Mouse (Mus musculus) neural tube, embryonic 12.5 days (tissue): ENCODE measurements around the gene Zdhhc24. TPM values are rescaled to one million over a fixed set of nuclear protein-coding genes. Genes with fewer than 3 reads are reported as not detected.
A peak's percentile ranks its signal among the peaks of the same experiment; 100 is the strongest.

Experiments
- ATAC-seq: fragments of 200-750 bp; cut with Nextera tagmentation; 2 replicates; pipeline ENCODE4 v1.8.0; 2017; ENCODE audit warnings: low read depth, mild to moderate bottlenecking, moderate TSS enrichment, moderate library complexity; ENCODE audit not compliant: low FRiP score
- H3K27ac ChIP-seq: fragments of 300-500 bp; sonication (generic); 2 replicates; pipeline ENCODE4 v1.5.1; 2016
- H3K27me3 ChIP-seq: fragments of 300-500 bp; sonication (generic); replicated peaks from 2 replicates; pipeline ENCODE4 v1.6.1; 2016; ENCODE audit warnings: mild to moderate bottlenecking
- H3K36me3 ChIP-seq: fragments of 300-500 bp; sonication (generic); 2 replicates; pipeline ENCODE4 v1.6.1; 2016; ENCODE audit warnings: mild to moderate bottlenecking
- H3K4me1 ChIP-seq: fragments of 300-500 bp; sonication (generic); 2 replicates; pipeline ENCODE4 v1.6.1; 2016
- H3K4me2 ChIP-seq: fragments of 300-500 bp; sonication (generic); replicated peaks from 2 replicates; pipeline ENCODE4 v1.6.1; 2016; ENCODE audit warnings: mild to moderate bottlenecking
- H3K4me3 ChIP-seq: fragments of 300-500 bp; sonication (generic); 2 replicates; pipeline ENCODE4 v1.5.1; 2016
- H3K9ac ChIP-seq: fragments of 300-500 bp; sonication (generic); 2 replicates; pipeline ENCODE4 v1.6.1; 2016; ENCODE audit warnings: mild to moderate bottlenecking
- H3K9me3 ChIP-seq: fragments of 300-500 bp; sonication (generic); 2 replicates; pipeline ENCODE4 v1.6.1; 2016; ENCODE audit warnings: mild to moderate bottlenecking
- WGBS: fragments of 180-500 bp; shearing (Covaris S2); methylation state at CpG from one replicate; pipeline ENCODE4 v1.1.7; 2016; 5-methylcytosine and 5-hydroxymethylcytosine counted together
- polyA plus RNA-seq: library from polyadenylated mRNA; unstranded; fragments of >200 nt; fragmentation: Nextera tagmentation; extraction: Ambion mirVana; gene quantifications from 2 replicates; pipeline ENCODE4 v1.2.1, GENCODE M21; 2016

Gene Zdhhc24
- polyA plus RNA-seq, 1 experiment from 2014 or later: 21.4 TPM

- no peak for ATAC-seq
- Histone ChIP-seq H3K4me3 (no peak overlapping the region), H3K9ac (no peak overlapping the region), H3K27ac (no peak overlapping the region), H3K9me3 (no peaks in the 10 kb centered on the region), H3K4me2 (no peak overlapping the region), H3K27me3 (no peaks in the 10 kb centered on the region), H3K4me1 (peaks cover 12% of the 10 kb centered on the region), H3K36me3 (peaks cover 57% of the 10 kb centered on the region)
- WGBS: 96% methylated on average over 11 of the region's 11 CpGs
Observed at GRCm38 (mm10) chr19:4925121-4925860, 46.8 kb downstream of the Zdhhc24 start.

GRCm38 (mm10) chr19:4927904-4928531 lies 49.5 kb downstream of the Zdhhc24 start, which contains the start of gene Dpp3:
Gene Dpp3, minus strand, starts transcription at chr19:4928287.
- no peaks in the 10 kb centered on the region for H3K9me3 ChIP-seq
- peaks cover 43% of the 10 kb centered on the region for H3K36me3 ChIP-seq
- H3K4me1 ChIP-seq: peaks cover 12% of the 10 kb centered on the region
- ATAC-seq: peak; percentile 97
- peak within 1 kb of the TSS; percentile 63 for H3K4me2 ChIP-seq
- under 1% methylated on average over 32 of the region's 32 CpGs for WGBS
- H3K27ac ChIP-seq: peak within 1 kb of the TSS; percentile 47
- H3K27me3 ChIP-seq: no peaks in the 10 kb centered on the region
- peak within 1 kb of the TSS; percentile 62 for H3K9ac ChIP-seq
- peak within 1 kb of the TSS; percentile 53 for H3K4me3 ChIP-seq

GRCm38 (mm10) chr19:4928781-4929180 lies 50.3 kb downstream of the Zdhhc24 start:
- no peak; the same call in 1 of the 2 replicates for ATAC-seq

More at GRCm38 (mm10) chr19:4928781-4929180, 50.3 kb downstream of the Zdhhc24 start:
- H3K36me3 ChIP-seq: peaks cover 35% of the 10 kb centered on the region
- H3K4me2 ChIP-seq: peak overlapping the region; percentile 63
- peaks cover 12% of the 10 kb centered on the region for H3K4me1 ChIP-seq
- peak overlapping the region; percentile 62 for H3K9ac ChIP-seq
- no peaks in the 10 kb centered on the region for H3K27me3 ChIP-seq
- H3K4me3 ChIP-seq: peak overlapping the region; percentile 53
- peak overlapping the region; percentile 47; the same call in 1 of the 2 replicates for H3K27ac ChIP-seq
- no peaks in the 10 kb centered on the region for H3K9me3 ChIP-seq
- 54% methylated on average over 5 of the region's 5 CpGs for WGBS

Other genes starting within 250 kb of the Zdhhc24 start
- 3.8 and 5.9 TPM in 2 replicates for gene Gm960, start 180.0 kb upstream of the Zdhhc24 start, polyA plus RNA-seq
- gene Sptbn2, start 167.5 kb upstream of the Zdhhc24 start, polyA plus RNA-seq: 39.5 and 41.8 TPM in 2 replicates
- gene Rbm4b, start 122.2 kb upstream of the Zdhhc24 start, polyA plus RNA-seq: 157 and 164 TPM in 2 replicates
- 102 and 106 TPM in 2 replicates for gene Rbm4, start 84.8 kb upstream of the Zdhhc24 start, polyA plus RNA-seq
- gene Gm21992, start 67.1 kb upstream of the Zdhhc24 start, polyA plus RNA-seq: 28.1 and 34.7 TPM in 2 replicates
- 96.3 and 97.1 TPM in 2 replicates for gene Rbm14, start 67.0 kb upstream of the Zdhhc24 start, polyA plus RNA-seq
- 42.3 and 44.1 TPM in 2 replicates for gene Ccs, start 39.3 kb upstream of the Zdhhc24 start, polyA plus RNA-seq
- gene Ccdc87, start 39.3 kb upstream of the Zdhhc24 start, polyA plus RNA-seq: 0.14 and 0.26 TPM in 2 replicates
- 59.0 and 61.8 TPM in 2 replicates for gene Ctsf, start 23.5 kb upstream of the Zdhhc24 start, polyA plus RNA-seq
- gene Actn3, start 759 bp upstream of the Zdhhc24 start, polyA plus RNA-seq: 3.3 TPM in 2 replicates
- gene Bbs1, start 28.0 kb downstream of the Zdhhc24 start, polyA plus RNA-seq: 8.1 and 10.5 TPM in 2 replicates
- 167 and 171 TPM in 2 replicates for gene Dpp3, start 49.6 kb downstream of the Zdhhc24 start, polyA plus RNA-seq
- 4.9 and 6.5 TPM in 2 replicates for gene Peli3, start 64.5 kb downstream of the Zdhhc24 start, polyA plus RNA-seq
- gene Mrpl11, start 83.5 kb downstream of the Zdhhc24 start, polyA plus RNA-seq: 126 and 132 TPM in 2 replicates
- 0.06 and 0.08 TPM in 2 replicates for gene Npas4, start 111.6 kb downstream of the Zdhhc24 start, polyA plus RNA-seq
- 6.1 and 6.2 TPM in 2 replicates for gene Slc29a2, start 145.2 kb downstream of the Zdhhc24 start, polyA plus RNA-seq
- gene B4gat1, start 160.2 kb downstream of the Zdhhc24 start, polyA plus RNA-seq: 48.2 and 50.0 TPM in 2 replicates
- gene AC124502.3, start 160.2 kb downstream of the Zdhhc24 start, polyA plus RNA-seq: 2.4 and 3.4 TPM in 2 replicates
- gene Brms1, start 162.7 kb downstream of the Zdhhc24 start, polyA plus RNA-seq: 58.7 TPM in 2 replicates
- 2.0 and 2.5 TPM in 2 replicates for gene Rin1, start 171.8 kb downstream of the Zdhhc24 start, polyA plus RNA-seq
- gene Cd248, start 189.4 kb downstream of the Zdhhc24 start, polyA plus RNA-seq: 22.9 and 26.3 TPM in 2 replicates
- 2.5 and 2.8 TPM in 2 replicates for gene Tmem151a, start 206.9 kb downstream of the Zdhhc24 start, polyA plus RNA-seq
- gene Yif1a, start 209.9 kb downstream of the Zdhhc24 start, polyA plus RNA-seq: 66.3 and 69.1 TPM in 2 replicates
- 231 and 236 TPM in 2 replicates for gene Cnih2, start 219.9 kb downstream of the Zdhhc24 start, polyA plus RNA-seq
- gene Rab1b, start 228.4 kb downstream of the Zdhhc24 start, polyA plus RNA-seq: 245 and 247 TPM in 2 replicates
- 62.6 and 63.1 TPM in 2 replicates for gene Klc2, start 239.9 kb downstream of the Zdhhc24 start, polyA plus RNA-seq